Mouse (Mus musculus): Measurements from ENCODE around the gene Gm49387.

The Gm49387 gene

DNA sequence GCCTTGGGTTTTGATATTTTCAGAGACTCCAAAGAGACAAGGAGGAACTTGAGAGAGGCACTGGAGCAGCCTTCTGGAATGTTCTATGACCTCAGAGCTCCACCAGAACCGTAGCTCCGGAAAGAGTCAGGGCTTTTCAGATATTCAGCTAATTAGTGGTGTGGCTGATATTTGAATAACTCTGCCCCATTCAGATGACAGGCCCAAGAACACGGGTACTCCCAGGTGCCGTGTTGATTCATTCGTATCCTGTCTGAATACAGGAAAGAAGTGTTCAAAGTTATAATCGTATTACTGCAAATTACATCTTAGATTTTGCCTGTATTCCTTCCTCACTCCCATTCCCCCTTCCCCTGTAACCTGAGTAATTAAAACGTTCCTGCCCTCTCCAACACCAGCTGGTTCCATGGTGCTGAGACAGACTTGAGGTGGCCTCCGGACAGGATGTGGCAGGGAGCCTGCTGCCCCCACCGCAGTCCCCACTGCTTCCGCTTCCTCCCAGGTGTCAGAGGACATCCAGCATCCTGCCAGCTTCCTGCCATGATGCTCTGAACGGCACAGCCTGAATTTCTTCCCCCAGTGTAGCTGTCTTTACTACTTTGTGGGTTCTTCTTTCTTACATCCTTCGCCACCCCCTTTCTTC is 109.1 kb downstream of the Gm49387 start:
- DNase-seq (ENCODE audit: low spot score), result no peak

DNA sequence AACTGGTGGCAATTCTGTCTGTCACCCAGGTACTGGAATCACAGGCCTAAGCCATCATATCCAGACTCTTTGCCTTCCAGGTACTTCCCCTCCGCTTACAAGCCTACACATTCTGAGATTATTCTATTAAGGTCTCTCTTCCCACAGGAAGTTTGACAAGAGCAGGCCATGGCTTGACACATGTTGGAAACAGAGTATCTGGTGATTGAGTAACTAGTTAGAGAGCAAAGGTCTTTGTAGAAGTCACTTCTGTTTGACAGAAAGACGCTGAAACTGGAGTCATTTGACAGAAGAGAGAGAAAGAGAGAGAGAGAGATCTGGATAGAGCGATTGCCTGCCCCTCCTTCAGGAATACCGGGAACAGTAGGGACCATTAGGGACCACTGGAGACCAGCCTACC is 109.8 kb downstream of the Gm49387 start:
- DNase-seq (ENCODE audit: low spot score), result no peak

DNA sequence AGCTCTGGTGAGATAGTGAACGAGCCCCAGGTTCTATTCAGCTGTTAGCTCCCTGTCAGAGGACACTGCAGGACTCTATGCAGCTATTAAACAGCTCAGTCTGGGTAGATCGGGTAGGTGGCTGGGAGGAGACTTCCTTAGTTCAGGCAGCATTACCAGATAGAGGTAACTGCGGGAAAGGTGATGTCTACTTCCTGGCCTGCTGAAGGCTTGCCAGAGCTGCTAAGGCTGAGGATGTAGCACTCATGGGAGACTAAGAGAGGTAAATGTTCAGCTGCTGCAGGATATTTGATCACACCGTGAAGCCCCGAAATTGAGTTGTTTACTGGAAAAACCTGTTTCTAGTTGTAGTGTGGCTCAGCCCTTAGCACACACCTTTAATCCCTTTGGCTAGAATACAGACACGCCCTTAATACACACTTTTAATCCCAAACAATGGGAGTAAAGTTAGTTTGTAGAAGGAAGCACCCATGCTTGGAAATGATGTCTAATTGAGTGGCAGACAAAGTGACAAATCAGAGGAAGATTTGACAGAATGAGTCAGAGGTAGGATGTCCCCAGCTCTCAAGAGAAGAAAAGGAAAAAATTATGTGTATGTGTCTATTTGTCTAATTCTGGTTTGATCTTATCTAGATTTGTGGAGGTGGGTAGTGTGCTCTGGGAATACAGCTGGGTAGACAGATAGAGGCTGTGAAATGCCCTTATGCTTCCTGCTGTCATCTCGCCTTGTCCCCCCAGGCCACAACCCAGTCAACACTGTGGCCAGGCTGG is 115.5 kb downstream of the Gm49387 start:
- DNase-seq (ENCODE audit: low spot score), result no peak

DNA sequence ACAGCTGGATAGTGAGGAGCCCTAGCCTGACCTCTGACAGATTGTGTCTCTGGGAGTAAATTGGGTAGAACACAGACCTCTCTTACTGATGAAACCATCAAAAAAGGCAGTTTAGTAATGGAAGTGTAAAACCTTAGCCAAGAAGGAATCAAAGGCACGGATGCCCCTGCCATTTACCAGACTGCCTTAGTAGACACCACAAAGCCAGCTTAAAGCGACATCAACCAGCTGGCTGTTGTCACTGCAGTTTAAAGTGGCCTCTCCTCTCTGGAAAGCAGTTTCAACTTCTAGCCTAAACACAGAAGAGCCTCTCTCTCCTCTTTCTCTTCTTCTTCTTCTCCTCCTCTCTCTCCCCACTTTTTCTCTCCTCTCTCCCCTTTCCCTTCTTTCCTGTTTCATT is 119.4 kb downstream of the Gm49387 start:
- DNase-seq (ENCODE audit: low spot score), result no peak

DNA sequence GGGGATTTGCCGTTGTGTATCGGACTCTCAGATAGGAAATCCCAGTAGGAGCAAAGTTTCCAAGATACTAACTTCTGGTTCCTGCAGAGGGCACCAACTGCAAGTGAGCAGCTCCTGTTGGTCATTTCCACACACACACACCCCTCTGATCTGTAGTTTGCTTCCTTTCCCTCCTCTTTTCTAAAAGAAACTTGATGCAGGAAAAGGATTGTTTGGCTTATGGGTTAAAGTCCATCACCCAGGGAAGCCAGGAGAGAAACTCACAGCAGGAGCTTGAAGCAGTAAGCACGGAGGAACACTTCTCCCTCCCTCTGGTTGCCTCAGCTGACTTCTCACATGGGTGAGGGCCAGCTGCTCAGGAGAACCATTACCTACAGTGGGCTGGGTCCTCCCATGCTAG is 121.5 kb downstream of the Gm49387 start:
- no peak for DNase-seq (ENCODE audit: low spot score)

DNA sequence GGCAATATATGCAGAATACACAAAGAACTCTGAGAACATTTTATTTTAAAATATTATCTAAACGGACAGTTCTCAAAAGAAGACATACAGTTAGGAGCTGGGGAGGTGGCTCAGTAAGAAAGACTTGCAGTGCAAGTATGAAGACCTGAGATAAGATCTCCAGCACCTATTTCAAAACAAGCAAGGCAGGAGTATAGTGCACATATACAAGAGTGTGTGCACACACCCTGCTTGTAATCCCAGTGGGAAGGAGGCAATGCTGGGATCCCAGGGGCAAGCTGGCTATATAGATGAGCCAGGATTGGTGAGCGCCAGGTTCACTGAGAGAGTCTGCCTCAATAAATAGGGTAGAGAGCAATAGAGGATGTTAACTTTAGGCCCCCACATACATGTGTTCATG is 124.8 kb downstream of the Gm49387 start:
- DNase-seq (ENCODE audit: low spot score), result no peak

DNA sequence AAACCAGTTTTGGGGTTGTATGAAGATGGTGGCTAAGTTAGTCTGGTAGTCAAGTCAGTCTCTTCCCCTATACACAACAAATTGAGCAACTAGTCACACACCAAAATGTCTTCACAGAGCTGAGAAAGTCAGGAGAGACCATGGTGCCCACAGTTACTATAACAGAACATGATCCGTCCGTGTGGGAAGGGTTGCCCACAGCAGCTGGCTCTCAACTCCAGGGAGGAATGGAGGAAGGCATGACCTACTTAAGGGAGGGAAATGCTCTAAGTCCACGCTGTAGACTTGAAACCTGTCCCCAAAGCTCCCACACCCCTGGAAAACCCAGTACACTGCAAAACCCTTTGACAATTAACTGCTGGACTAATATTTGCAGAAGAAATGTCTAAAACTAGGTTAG is 130.4 kb downstream of the Gm49387 start:
- DNase-seq (ENCODE audit: low spot score), result no peak

DNA sequence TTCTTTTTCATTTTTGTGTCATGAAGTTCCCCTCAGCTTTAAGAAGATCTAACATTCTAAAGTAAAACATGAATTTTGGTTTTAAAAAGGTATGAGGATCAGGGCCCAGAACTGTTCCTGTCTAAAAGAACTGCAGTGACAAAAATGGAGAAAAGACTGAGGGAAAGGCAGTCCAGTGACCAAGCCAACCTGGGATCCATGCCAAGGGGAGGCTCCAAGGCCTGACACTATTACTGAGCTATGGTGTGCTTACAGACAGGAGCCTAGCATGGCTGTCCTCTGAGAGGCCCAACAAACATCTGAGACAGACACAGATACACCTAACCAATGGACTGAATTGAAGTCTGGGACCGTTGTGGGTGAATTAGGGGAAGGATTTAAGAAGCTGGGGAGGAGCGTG is 130.8 kb downstream of the Gm49387 start:
- DNase-seq (ENCODE audit: low spot score), result no peak

DNA sequence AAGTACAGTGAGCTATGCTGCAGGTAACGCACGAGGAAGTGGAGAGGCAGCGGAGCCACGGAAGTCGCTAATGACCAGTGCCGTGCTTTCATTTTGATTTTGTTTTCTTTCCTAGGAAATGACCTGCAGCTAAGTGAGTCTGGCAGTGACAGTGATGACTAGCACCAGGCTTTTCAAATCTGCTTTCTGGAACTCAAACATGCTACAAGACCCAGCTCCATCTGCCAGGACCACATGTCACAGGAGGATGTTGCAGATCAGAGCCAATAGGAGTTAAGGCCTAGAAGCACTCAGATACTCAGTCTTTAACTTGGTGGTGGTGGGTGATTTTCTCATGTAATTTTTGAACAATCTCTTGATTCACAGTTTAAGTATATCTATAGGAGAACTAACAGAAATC is 134.2 kb downstream of the Gm49387 start:
- no peak for DNase-seq (ENCODE audit: low spot score)

DNA sequence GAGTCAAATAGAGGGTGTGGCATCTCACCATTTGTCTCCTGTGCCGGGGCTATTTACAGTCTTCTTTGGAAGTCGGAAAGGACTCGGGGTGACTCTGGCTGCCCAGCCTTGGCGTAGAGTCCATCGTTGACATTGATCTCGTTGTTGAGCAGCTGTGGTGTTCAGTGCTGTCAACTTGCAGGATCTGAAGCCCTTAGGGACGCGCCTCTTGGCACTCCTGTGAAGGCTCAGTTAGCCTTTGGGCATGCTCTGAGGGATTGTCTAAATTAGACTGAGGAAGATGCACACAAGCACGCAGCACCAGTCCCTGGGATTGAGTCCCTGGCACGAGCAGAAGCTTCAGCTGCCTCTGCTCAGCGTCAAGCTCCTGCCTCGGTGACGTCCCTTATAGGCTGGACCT is 137.3 kb downstream of the Gm49387 start:
- DNase-seq (ENCODE audit: low spot score), result no peak

Measured in urinary bladder, postnatal 10 days (tissue).